Mouse (Mus musculus): ENCODE measurements at regions not wholly inside any gene's neighbourhood (a gene's known extent, or its start where the extent isn't known, plus 50 kb on each side); places are given as distances from the start of the nearest gene placed in this dataset.
"Not testable (repeated sequence)": the region's sequence is repeated elsewhere in the genome, so short reads cannot be mapped to it uniquely, and the experiment has no call there.

DNA sequence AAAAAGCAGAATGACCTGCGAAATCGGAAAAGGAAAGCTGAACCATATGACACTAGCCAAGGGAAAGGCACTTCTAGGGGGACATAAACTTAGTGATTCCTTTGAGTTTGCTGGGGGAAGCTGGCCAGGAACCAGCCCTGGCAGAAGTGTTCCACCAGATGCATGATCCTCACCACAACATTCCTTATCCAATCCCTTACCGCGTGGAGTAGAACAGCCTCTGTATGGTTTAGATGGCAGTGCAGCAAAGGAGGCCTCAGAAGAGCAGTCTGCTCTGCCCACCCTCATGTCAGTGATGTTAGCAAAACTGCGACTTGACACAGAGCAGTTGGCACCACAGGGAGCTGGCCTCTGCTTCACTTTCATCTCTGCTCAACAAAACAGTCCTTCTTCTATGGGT lies 107.2 kb downstream of the Zfp600 start:
- not testable (repeated sequence) for TF ChIP-seq CTCF (IDR thresholded peaks at IDR 0.05 in 2 of 3, conservative IDR thresholded peaks at IDR 0.05 in 1 of 3; ENCODE audit: control insufficient read depth in 1 of 3, insufficient read depth in 1 of 3, low read depth in 2 of 3, low read length in 3 of 3, poor library complexity in 1 of 3, severe bottlenecking in 1 of 3); POLR2A (IDR thresholded peaks at IDR 0.05; ENCODE audit: control insufficient read depth in 1 of 2, insufficient read depth in 1 of 2, low read depth in 1 of 2, low read length in 2 of 2, poor library complexity in 1 of 2); POLR2AphosphoS5 (IDR thresholded peaks at IDR 0.05; ENCODE audit: borderline replicate concordance, low read depth, low read length); NRF1 (IDR thresholded peaks at IDR 0.05; ENCODE audit: insufficient read depth, low read depth, low read length, poor library complexity, severe bottlenecking)
